Mouse (Mus musculus): ENCODE results near the gene Noc3l.
A peak's percentile ranks its signal among the peaks of the same experiment; 100 is the strongest.

DNA sequence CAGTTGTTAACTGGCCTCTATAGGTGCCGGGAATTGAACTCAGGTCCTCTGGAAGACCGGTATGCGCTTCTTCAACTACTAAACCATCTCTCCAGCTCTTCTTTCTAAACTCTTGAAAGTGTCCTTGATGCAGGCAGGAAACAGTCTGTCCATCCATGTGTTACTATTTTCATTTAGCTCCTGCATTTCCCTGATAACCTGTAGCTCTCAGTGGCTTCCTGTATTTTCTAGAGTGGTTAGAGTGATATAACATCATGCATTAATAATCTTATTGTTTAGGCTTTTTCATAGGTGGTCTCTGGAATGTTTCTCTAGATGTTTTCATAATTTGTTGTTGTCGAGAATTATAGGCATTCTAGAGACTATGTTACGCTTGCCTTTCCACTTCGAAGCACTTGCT lies 43.5 kb upstream of the Noc3l start:
- TF ChIP-seq ETS1 (IDR thresholded peaks at IDR 0.05; ENCODE audit: low read depth, low read length) (no peak), JUND (IDR thresholded peaks at IDR 0.05; ENCODE audit: low read depth, low read length) (no peak), GATA1 (IDR thresholded peaks at IDR 0.05; ENCODE audit: low read depth, low read length) (0 out of 2 replicates have a peak, but pooled peaks have one; percentile 23), ELF1 (IDR thresholded peaks at IDR 0.05; ENCODE audit: low read depth, low read length) (no peak), TAL1 (IDR thresholded peaks at IDR 0.05; ENCODE audit: low read length) (peak; percentile 63), POLR2A (IDR thresholded peaks at IDR 0.05; ENCODE audit: control insufficient read depth in 1 of 2, insufficient read depth in 1 of 2, low read depth in 1 of 2, low read length in 2 of 2, poor library complexity in 1 of 2) (no peak), CTCF (IDR thresholded peaks at IDR 0.05 in 2 of 3, conservative IDR thresholded peaks at IDR 0.05 in 1 of 3; ENCODE audit: control insufficient read depth in 1 of 3, insufficient read depth in 1 of 3, low read depth in 2 of 3, low read length in 3 of 3, poor library complexity in 1 of 3, severe bottlenecking in 1 of 3) (no peak), ZKSCAN1 (IDR thresholded peaks at IDR 0.05; ENCODE audit: low read depth, low read length) (no peak), POLR2AphosphoS2 (IDR thresholded peaks at IDR 0.05; ENCODE audit: low read length) (no peak), CHD2 (IDR thresholded peaks at IDR 0.05; ENCODE audit: low read length) (no peak)
